Mouse (Mus musculus) lung, postnatal 14 days (tissue): ENCODE measurements around the gene Cant1.
A peak's percentile ranks its signal among the peaks of the same experiment; 100 is the strongest.
"Not testable (repeated sequence)": the region's sequence is repeated elsewhere in the genome, so short reads cannot be mapped to it uniquely, and the experiment has no call there.

Source experiments
- DNase-seq: peaks from one replicate; pipeline ENCODE4 v3.0.0; 2021

Gene Cant1

GRCm38 (mm10) chr11:118406521-118406920, 12.4 kb downstream of the Cant1 start:
- DNase-seq = no peak

- no peak for DNase-seq
Measured at GRCm38 (mm10) chr11:118405311-118405710, 13.6 kb downstream of the Cant1 start.

GRCm38 (mm10) chr11:118403951-118404899, 14.7 kb downstream of the Cant1 start:
- DNase-seq = no peak

GRCm38 (mm10) chr11:118403183-118403582, 15.7 kb downstream of the Cant1 start:
- no peak for DNase-seq

- DNase-seq = peak; percentile 62
Measured at GRCm38 (mm10) chr11:118401760-118402280, 17.1 kb downstream of the Cant1 start, which contains the start of gene Lgals3bp. Lgals3bp (minus strand) TSS chr11:118402092.

DNA sequence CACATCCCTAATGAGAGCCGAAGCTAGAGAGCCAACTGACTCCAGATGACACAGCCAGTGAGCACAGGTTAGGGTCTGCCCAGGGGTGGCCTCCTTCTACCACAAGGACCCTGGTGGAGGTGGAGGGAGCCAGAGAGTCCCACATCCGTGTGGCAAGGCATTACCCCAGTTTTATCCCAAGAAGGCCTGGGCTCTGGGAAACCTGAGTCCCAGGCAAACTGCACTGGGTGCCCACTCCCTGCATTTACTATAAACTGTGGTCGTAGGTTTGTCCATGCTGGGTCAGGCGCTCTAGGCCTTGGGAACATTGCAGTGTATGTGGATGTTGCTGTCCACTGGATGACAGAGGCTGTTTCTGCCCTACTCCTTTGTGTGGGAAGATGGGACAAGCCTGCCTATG, 17.7 kb downstream of the Cant1 start:
- DNase-seq = no peak

GRCm38 (mm10) chr11:118400566-118400936, 18.3 kb downstream of the Cant1 start:
- DNase-seq = no peak

- no peak for DNase-seq
Measured at GRCm38 (mm10) chr11:118399891-118400565, 18.9 kb downstream of the Cant1 start.

DNA sequence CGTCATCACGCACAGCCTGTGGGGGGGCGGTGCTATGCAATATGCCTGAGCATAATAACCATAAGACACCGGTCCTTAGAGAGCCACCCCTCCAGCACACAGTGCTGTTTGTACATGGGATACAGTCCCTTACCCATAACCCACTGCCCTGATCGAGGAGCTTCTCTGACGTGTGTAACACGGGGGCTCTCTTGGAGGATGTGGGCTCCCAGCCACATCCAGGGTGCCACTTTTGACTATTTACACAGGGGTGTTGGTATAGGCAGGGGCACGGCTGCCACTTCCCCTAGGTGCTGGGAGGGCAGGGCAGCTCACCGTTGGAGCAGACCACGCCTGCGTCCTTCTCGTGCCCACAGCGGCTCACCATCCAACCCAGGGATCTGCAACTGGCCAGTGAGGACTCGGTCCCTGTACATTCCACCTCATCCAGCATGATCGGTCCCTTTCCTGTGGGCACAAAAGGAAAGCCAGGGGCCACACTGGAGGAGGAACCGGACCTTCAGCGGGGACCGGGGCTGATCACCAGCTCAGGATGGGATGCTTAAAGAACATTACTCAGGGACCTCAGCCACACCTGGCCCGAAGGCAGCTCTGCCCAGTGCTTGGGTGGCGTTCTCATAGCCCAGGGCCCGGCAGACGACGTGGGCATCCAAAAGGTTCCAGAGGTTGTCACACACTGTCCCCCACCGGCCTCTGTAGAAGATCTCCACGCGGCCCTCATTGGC, 20.9 kb downstream of the Cant1 start:
- no peak for DNase-seq

DNA sequence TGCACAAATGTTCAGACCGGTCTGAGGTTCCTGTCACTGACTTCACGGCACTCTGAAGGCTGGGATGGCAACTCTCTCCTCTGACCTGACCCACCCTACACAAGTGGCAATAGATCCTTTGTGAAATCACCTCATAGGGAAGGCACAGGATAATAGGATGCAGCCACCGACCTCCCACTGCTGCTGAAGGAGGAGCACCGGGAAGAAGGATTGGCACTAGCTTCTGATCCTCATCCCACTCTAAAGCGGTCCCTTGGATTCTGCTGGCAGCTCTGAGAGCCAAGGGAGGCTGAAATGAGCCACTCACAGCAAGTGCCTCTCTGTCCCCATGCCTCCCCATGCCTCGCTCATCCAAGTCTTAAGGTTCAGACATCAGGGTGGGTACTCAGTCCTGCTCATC, 24.3 kb downstream of the Cant1 start:
- no peak for DNase-seq

DNA sequence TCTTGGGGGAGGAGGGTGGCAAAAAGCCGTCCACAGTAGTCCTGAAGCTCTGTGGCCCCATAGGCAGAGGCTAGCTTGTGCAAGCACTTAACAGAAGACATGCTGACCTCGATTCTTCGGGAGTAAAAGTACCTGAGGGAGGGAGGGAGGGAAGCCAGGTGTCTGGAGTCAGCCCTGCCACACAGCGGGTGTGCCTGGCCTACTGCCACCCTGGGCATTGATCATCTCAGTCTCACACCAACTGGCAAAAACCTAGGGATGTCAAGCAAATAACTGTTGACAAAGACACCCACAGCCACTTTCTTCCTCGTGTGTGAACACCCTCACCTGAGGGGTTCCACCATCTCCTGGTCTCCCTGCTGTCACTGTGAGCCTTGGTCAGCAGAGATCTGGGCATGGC, 24.9 kb downstream of the Cant1 start:
- no peak for DNase-seq

- DNase-seq = not testable (repeated sequence)
Measured at GRCm38 (mm10) chr11:118387816-118388215, 31.1 kb downstream of the Cant1 start.

DNA sequence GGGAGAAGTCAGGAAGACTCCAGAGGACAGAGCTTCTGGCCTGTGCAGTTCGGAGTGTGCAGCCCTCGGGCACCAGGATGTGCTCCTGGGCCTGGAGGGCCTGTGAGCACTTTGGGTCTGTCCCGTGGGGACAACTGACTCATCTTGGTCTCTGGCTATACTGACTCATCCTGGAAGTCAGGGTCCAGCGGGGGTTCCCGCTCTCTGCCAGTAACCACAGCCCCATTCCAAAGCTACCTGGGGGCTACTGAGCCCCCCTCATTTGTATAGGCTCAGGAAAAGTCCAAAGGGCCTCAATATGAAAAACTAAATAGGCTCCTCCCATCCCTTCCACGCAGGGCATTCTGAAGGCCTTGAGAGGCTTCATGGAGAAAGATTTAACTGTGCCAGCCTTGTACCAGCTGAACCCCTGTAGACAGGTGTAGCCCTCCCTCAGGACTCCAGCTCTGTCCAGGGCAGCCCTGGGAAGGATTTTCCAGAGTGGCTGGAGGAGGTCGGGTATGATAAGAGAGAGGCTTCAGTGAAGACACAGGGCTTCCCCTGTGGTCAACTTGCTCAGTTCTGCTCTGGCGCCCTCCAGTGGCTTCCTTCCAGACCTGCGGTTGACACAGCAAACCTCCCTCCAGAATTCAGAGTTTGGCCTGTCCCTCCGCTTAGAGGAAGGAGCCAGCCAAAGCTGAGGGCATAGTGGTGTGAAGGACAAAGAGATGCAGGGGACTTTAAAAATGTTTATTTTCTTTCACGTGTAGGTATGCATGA, 39.5 kb downstream of the Cant1 start:
- DNase-seq = peak; percentile 94

DNA sequence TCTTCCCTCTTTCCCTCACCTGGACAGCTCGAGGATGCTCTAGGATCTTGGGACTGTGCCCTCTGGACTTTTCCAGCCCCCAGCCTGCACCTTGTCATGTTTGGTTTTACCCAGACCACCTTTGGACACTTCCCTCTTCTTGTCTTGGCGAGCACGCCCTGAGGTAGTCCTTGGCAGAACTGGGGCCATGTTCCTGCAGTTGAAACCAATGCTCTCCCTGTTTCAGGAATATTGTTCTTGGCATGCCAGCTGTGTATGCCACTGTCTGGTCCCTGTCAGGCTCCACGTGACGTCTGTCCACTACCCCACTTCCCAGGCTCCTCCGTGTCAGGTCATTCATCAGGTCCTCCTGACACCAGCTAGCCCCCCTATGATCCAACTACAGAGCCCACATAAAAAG, 40.2 kb downstream of the Cant1 start:
- DNase-seq = no peak

- not testable (repeated sequence) for DNase-seq
Measured at GRCm38 (mm10) chr11:118376323-118376722, 42.6 kb downstream of the Cant1 start.

- no peak for DNase-seq
Measured at GRCm38 (mm10) chr11:118375881-118376280, 43.0 kb downstream of the Cant1 start.

DNA sequence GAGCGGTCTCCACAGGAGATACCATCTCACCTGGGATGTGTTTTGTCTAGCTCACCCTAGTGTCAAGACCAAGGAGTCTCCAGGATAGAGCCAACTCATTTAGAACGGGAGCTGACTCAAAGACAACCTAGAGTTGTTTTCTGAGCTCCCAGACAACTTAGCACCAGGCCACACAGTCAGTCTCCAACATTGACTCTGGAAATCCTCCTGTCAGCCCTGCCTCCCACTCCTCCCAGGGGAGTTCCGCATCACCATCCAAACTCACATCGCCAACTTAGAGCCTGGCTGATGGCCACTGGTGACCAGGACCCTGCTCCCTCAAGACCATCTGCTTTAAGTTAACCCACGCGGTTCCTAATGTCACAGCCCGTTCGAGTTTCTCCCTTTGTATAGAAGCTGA, 43.4 kb downstream of the Cant1 start:
- no peak for DNase-seq

- DNase-seq = no peak
Measured at GRCm38 (mm10) chr11:118375006-118375405, 43.9 kb downstream of the Cant1 start.

DNA sequence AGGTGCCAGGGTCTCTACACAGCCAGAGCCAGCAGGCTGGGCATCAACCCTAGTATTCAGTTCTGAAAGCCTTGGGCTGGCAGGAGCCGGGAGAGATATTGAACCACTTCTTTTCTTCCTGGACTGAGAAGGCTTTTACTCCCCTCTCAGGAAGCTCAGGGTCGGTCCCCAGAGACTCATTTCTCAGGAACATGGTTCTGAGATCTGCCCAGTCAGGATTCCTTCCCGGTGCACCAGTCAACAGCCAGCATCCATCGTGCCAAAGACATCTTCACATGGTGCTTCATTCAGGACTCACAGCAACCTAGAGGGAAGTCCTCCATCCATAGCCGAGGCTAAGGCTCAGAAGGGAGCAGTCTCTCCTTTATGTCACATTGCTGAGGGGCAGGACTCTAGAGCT, 44.4 kb downstream of the Cant1 start:
- no peak for DNase-seq

- DNase-seq = no peak
Measured at GRCm38 (mm10) chr11:118372641-118373040, 46.2 kb downstream of the Cant1 start.

GRCm38 (mm10) chr11:118371876-118372275, 47.0 kb downstream of the Cant1 start:
- DNase-seq = no peak

DNA sequence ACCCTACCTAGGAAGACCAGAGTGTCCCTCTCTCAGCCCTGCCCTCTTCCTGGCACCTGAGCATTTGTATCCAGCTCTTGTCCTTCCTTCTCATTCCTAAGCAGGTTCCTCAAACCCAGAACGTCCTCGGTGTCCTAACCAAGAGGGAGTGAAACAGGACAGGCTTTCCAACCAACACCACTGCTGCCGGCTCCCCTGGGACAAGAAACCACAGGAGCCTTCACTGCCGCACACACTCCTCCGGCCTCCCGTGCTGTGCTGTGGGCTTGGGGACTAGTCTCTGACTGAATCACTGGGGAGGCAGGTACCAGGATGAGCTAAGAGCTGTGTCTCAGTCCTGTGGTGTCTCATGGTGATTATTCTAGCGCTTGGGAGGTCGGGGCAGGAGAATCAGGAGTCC, 49.2 kb downstream of the Cant1 start:
- no peak for DNase-seq
